Mouse (Mus musculus) adrenal gland, postnatal 10 days (tissue): ENCODE data around the gene Gm49322. TPM values are rescaled to one million over a fixed set of nuclear protein-coding genes. Genes with fewer than 3 reads are reported as not detected.
A peak's percentile ranks its signal among the peaks of the same experiment; 100 is the strongest.

Experiments used
- DNase-seq: peaks from one replicate; pipeline ENCODE4 v3.0.0; 2021; ENCODE audit warnings: mixed read lengths
- total RNA-seq, 2 experiments: library from RNA; stranded (reverse); gene quantifications; 2 replicates each; pipeline ENCODE4 v1.2.3; 2021

Gm49322 gene
- total RNA-seq, 2 experiments from 2014 or later, result 1.6 to 2.7 TPM

DNA sequence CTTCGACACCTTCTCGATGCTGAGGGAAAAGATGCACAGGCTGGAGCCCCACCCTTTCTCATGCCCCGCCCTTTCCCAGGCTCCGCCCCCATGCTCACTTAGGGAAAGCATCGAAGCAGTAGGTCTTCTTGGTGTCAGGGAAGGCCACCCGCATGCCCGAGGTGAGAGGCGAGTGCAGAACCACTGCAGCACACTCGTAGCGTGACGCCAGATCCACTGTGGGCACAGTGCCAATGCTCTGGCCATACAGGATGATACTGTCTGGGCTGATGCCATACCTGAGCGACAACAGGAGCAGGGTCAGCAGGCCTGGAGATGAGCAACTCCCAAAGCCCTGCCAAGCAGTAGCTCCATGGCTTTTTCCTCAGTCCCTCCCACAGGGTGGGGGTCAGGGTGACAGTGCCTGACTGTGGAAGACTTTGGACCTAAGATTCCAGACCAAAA is 21.8 kb upstream of the Gm49322 start:
- DNase-seq, result peak; percentile 53

- no peak for DNase-seq
These were observed 20.9 kb upstream of the Gm49322 start for GRCm38 (mm10) chr10:80584642-80585552.

GRCm38 (mm10) chr10:80585581-80585980 is 20.2 kb upstream of the Gm49322 start:
- no peak for DNase-seq

DNA sequence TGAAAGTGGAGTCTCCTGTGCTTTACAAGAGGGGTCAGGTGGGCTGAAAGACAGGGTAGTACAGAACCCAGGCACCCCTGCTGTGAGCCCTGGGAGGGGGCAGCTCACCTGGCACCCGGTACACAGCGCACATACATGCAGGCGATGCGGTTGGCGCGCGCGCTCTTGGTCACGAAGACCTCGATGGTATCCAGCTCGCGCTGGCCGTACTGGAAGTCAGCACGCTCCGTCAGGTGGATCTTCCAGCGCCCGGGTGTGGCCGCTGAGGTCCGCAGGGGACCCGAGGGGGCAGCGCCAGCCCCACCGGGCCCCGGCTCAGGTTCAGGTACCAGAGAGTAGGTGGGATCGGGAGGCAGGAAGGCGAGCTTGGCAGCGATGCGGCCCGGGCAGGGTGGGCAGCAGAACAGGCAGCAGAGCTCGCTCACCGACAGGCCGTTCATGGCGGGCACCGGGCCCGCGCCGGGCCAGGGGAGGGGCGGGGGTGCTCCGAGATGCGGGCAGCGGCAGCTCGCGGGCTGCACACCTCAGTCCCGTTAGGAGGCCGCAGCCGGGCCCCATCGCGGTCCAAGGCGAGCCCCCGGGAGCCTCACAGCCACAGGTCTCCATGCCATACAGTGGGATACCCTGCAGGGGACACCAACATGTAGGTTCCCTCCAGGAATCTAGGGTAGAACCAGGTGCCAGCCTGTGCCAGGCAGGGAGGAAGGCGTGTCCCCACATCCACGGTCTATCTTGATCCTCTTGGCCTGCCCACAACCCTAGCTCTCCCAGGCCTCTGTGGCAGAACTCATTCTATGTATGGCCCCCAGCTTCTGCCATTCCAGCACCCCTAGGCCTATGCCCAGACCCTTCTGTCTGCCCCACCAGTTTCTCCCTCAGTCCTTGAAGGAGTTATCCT is 19.2 kb upstream of the Gm49322 start:
- no peak for DNase-seq

DNA sequence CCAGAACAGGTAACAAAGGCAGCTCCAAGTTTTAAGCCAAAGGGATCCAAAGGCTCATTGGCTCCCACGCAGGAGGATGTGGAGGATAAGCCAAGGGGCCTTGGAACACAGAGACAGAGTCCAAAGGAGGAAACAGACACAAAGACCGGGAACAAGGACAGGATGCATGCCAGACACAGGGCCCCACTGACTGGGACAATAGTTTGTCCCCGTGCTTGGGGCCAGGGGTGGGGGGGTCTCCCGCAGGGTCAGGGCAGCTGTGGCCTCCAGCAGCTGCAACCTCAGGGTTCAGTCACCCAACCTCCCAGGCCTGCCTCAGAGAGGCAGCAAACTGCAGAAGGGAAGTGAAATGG is 18.5 kb upstream of the Gm49322 start:
- no peak for DNase-seq

DNA sequence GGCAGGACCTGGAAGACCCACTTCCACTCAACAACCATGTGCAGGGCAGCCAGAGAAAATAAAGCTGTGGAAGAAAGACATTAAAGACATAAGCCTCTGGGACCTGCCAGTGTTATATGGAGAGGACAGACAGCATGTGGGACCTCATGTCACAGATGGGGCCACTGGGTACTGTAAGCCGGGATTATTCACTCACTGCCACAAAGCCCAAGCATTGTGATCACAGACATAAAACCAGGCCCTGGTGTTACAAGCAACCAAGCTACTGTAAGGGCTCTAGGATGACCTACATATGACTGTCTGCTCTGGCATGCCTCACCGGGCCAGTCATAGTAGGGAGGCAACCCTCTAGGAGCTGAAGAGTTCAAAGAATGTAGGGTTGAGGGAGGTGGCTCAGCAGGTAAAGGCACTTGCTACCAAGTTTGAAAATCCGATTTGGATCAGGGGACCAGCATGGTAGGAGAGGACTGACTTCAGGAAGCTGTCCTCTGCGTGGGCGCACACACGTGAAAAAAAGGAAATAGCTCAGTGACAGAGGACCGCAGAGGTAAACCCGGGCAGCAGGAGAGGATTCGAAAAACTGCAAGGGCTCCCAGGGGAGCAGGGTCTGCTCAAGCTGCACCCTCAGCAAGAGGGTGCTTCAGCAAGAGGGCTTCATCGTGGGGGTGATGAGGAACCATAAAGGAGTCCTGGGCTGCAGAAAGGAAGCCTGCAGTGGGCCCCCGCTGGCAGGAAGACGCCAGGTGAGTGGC is 16.5 kb upstream of the Gm49322 start:
- DNase-seq, result no peak

DNA sequence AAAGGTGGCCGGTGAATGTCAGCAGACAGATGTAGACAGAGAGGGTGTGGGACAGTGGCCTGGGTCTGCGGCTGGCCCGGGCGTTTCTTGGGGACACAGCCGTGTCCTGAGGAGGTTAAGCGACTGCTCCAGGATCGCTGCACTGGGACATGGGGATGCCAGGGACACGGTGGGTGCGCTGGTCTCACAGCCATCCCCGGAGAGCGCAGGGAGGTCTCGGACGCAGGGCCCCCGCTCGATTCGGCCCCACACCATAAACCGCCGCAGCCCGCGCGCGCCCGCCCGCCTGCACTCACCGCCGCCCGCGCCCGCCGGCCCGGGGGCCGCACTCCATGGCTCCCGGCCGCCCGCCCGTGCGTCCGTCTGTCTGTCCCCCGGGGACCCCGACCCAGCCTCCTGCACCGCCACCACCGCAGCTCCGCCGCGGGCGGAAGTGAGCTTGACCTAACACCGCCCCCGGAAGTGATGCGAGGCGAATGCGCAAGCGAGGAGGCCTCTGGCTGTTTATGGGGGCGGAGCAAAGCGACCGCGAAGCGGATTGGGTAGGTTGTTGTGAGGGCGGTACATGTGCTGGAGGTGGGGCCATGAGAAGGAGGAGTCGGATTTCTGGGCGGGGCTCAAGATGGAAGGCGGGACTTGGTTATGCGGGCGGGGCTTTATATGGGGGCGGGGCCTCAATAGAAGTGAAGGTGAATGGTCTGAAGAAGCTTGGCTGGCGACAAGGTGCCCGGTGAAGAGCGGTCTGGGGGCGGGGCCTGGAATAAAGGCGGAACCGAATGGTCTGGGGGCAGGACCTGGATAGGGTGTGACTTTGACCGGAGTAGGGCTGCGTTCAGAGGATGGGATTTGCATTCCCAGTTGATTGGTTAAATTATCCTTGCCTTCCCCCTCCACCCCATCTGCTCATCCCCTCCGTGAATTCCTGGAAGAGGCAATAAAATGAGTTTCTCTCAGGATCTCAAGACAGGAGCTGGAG is 15.7 kb upstream of the Gm49322 start, which contains the start of gene Abhd17a:
TSS of gene Abhd17a (minus strand) at position 463 of the 976 bp plus-strand sequence.
- DNase-seq, result peak; percentile 98

- DNase-seq, result peak; percentile 52
These were observed 9.5 kb upstream of the Gm49322 start for GRCm38 (mm10) chr10:80596318-80596717.

- DNase-seq, result peak; percentile 96
These were observed 3.0 kb upstream of the Gm49322 start, which contains the start of the genes Scamp4 and Adat3 for GRCm38 (mm10) chr10:80602698-80603325. TSS of gene Scamp4 (plus strand) at chr10:80602872. TSS of gene Adat3 (plus strand) at chr10:80602880.

- no peak for DNase-seq
These were observed 2.5 kb upstream of the Gm49322 start for GRCm38 (mm10) chr10:80603364-80603763.

DNA sequence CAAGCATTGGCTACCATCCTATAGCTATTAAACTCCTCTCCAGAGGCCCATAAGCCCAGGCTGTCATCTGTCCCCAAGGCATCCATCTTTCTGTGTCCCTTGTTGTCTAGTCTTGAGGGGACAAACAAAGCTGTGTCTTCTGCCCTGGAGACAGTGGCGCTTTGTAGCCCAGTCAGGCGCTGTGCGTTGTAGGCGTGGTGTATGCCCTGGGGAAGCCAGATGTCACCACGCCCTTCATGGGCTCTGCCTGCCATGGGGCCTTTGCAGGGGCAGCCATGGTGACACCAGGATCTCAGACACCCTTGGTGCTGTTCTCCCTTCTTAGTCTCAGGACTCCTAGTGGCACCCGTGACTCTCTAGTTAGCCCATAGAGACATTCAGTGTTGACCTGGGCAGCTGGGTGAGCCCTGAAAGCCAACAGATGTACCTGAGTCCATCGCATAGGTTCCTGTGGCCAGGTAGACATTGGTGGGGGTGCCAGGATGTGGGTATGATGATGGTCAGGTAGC is 1.8 kb upstream of the Gm49322 start:
- DNase-seq, result no peak

DNA sequence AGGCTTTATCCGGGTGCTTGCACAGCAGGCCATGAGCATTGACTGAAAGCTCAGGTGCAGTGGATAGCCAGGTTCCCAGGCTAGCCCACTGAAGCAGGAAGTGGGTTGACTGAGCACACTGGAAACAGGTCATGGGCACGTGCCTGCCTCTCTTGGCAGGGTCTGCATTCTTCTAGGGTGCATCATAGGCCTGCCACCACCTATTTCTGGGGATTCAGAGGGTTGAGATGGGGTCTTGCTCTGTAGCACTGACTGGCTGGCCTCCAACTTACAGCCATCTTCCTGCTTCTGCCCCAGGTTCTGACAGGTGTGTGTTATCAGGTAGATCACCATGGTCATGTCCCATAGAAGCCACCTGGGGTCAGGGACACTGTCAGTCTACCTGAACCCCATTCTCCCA is 833 bp upstream of the Gm49322 start:
- DNase-seq, result no peak

GRCm38 (mm10) chr10:80606306-80606705 is 485 bp downstream of the Gm49322 start:
- DNase-seq, result no peak

- DNase-seq, result no peak
These were observed 1.0 kb downstream of the Gm49322 start for GRCm38 (mm10) chr10:80606737-80607350.

- DNase-seq, result no peak
These were observed 2.6 kb downstream of the Gm49322 start for GRCm38 (mm10) chr10:80608435-80608834.

GRCm38 (mm10) chr10:80609269-80609924 is 3.6 kb downstream of the Gm49322 start:
- no peak for DNase-seq

- DNase-seq, result no peak
These were observed 4.4 kb downstream of the Gm49322 start for GRCm38 (mm10) chr10:80610116-80610785.

- peak; percentile 71 for DNase-seq
These were observed 5.2 kb downstream of the Gm49322 start for GRCm38 (mm10) chr10:80611024-80611423.
